Mouse (Mus musculus) kidney, postnatal 10 days (tissue): ENCODE results near the gene Cdca8.
A peak's percentile ranks its signal among the peaks of the same experiment; 100 is the strongest.

Experiments used
- DNase-seq: peaks from one replicate; pipeline ENCODE4 v3.0.0; 2021; ENCODE audit warnings: mixed read lengths

The Cdca8 gene

DNA sequence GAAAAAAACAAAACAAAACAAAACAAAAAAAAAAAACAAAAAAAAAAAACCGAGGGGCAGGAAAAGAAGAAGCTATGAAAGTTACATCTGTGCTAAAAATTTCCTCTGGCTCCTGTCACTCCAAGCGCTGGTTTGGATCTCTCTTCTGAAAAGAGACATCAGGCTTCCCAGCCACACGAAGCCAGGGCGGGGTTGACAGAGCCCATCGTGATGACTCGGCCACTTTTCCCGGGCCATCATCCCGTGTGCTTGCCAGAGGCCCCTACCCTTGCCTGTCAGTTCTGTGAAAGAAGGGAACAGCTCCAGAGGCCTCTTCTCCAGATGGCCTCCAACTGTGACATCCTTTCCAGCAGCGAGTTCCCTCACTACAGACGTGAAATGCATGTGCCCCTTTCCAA lies 11.9 kb upstream of the Cdca8 start:
- DNase-seq, result peak; percentile 68

DNA sequence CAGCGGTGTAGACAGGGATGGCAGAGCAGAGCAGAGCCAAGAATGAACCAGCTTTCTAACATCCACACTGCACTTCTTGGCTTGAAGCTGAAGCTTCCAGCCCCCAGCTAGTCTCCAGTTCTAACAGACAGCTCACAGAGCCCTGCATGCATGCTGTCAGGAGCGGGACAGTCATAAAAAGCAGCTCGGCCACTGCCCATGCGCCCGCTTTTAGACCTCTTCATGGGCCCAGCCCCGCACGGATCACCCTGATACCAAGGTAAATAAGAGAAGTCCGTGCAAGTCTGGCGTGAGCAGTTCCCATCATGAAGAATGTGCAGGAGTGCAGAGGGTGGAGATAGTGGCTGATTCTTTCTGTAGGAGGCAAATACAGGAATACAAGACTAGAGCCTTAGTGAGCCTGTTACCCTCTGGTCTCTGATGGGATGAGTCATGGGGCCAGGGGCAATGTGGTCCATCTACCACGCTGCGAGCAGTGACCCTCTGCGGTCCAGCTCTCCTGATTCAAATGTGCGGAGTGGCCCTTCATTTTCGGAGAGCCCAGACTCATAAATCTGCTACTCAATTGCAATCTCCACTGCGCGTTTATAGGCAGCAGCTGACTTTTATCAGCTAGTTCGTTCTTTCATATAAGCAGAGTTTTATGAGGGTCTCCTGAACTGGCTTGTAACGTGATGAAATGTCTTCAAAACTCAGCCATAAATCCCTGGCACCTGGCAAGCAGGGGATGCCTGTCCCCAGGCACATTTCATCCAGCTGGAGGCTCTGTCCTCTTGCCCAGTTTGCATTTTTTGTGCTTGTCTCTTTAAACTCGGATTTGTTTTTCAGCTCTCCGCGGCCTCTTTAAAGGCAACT lies 11.3 kb upstream of the Cdca8 start:
- DNase-seq, result peak; percentile 75

- DNase-seq, result no peak
Measured at GRCm38 (mm10) chr4:124949488-124949887, 10.4 kb upstream of the Cdca8 start.

- no peak for DNase-seq
Measured at GRCm38 (mm10) chr4:124944961-124945360, 5.8 kb upstream of the Cdca8 start.

DNA sequence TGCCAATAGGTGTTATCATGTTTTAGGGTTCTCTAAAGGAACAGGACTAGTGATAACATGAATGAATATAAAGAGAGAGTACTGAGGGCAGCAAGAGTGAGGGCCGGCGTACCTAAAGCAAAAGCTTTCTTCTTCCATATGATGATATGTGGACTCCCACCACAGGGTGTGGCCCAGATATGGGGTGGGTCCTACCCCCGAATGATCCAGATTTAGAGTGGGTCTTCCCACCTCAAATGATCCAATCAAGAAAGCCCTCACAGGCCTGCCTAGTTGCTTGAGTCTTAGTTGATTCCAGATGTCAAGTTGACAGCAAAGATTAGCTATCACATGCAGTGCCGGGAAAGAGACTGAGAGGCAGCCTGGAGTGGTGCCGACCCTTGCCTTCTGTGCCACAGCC lies 4.7 kb upstream of the Cdca8 start:
- DNase-seq, result no peak

DNA sequence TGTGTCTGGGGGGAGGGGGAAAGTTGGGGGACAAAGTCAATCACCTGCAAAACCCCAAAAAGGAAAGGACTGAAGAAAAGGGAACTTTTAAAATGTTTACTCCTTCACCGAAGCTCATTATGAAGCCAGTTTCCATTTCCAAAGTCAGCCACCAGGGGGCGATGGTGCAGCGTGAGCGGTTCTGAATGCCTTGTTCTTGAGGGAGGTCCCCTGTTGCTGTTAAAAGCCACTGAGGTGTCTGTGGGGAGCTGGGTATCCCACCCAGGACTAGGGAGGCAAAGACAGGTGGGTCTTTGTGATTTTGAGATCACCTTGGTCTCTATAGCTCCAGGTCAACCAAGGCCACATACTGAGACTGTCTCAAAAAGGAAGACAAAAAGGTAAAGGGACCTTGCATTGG lies 3.9 kb upstream of the Cdca8 start:
- peak; percentile 89 for DNase-seq

DNA sequence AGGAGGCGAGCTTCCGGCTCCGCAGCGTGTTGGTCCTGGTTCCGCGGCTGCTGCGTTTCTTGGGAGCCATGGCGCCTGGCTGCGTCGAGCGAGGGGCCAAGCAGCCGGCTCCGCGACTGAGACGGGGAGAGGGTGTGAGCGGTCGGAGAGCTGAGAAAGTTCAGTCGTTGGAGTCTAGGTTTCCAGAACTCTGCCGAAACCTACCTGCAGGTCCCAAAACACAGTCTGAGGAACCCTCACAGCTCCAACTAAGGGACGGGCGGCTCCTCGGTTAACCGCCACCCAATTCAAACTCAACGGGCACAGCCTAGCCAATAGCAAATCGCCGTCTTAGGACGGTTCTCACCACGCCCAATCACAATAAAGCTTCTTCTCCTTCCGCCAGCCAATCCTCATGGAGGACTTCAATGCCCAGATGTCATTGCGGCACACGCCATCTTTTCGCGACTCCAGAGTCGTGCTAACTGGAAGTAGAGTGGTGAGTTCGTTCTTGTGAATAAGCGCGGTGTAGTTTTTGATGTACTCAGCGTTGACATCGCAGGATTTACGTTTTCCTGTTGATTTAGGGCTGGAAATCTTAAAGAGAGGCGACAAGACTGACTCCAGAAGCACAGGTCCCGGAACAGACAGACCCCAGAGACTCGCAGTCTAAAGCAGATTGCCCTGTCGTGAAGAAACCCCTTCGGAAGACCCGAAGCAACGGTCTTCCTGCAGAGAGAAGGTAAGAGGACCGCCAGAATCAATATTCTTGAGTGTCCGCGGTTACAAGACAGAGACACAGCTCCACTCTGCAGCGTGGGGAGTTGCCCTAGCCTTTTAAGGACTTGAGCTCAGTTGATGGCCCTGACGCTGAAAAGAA lies 2.3 kb downstream of the Cdca8 start, which contains the start of gene 9930104L06Rik:
TSS of gene 9930104L06Rik (plus strand) at position 436 of the 859 bp plus-strand sequence.
- DNase-seq, result peak; percentile 96

DNA sequence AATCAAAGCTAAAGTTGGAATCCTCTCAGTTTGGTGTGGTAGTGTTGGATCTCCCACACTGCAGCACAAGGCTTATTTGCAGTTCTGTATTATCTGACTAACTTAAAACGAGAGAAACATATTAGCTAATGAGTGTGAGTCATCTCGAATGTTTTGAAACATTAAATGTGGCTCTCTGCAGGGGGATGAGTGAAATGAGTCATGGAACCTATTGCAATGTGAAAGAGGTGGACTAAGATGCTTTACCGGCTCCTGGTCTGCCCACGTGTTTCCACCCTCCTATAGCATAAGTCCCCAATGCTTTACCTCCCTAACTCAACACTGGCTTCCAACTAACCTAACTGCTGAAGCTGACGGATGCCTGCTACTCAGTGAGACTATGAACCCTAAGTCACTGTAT lies 11.0 kb downstream of the Cdca8 start:
- no peak for DNase-seq

GRCm38 (mm10) chr4:124905971-124906822 lies 32.9 kb downstream of the Cdca8 start:
- peak; percentile 27 for DNase-seq

DNA sequence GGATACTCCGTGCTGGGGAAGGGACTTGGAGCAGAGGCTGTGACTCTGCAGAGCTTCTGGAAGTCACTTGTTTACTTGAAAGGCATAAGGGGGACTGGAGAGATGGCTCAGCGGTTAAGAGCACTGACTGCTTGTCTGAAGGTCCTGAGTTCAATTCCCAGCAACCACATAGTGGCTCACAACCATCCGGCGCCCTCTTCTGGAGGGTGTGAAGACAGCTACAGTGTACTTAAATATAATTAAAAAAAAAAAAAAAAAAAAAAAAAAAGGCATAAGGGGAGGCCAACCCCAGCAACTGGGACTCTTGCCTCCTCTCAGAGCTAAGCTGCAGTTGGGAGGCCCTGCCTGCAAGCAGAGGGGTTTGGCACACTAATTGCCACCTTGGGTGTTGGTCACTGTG lies 33.7 kb downstream of the Cdca8 start:
- no peak for DNase-seq

- DNase-seq, result no peak
Measured at GRCm38 (mm10) chr4:124899906-124900305, 39.2 kb downstream of the Cdca8 start.

DNA sequence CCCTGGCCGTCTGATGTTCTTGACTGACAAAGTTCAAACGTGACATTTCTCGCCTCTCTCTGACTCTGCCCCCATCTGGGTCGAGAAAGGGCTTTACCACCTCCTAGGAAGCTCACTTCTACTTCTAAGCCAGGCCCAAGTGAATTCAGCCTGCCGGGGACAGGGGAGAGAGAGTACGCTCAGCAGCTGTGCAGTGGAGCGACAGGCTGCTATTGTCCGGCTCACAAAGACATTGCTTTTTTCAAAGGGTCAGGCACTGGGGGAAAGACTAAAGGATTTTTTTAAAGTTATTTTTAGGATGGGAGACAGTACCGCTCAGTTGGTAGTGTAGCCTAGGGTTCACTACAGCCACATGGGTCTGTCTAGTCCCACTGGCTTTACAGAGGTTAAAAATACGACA lies 40.7 kb downstream of the Cdca8 start:
- no peak for DNase-seq

DNA sequence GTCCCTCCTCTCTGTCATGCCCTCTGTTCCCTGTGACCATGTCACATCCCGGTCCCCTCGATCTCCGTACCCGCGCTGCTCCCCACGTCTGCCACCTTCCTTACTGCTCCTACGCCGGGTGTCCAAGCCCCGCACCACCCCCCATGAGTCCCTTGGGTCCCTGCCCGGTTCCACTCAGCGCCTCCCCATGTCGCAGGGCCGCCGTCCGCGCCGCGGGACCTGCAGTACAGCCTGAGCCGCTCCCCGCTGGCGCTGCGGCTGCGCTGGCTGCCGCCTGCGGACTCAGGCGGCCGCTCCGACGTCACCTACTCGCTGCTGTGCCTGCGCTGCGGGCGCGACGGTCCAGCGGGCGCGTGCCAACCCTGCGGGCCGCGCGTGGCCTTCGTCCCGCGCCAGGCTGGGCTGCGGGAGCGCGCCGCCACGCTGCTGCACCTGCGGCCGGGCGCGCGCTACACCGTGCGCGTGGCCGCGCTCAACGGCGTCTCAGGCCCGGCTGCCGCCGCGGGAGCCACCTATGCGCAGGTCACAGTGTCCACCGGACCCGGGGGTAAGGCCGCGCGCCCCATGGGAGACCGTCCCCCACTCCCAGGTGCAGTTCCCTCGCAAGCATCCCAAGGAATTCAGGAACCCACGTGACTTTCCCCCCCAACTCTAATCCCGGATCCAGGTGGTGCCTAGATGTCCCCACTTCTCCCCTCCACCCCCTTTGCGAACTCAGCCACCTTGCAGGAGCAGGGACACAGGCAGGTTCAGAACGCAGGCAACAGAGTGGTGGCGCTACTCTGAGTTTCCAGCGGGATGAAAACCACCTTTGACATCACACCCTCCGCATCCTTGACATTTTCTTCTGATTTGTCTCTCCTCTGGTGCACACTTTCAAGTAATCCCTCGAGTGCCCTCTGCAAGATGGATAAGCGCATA lies 44.3 kb downstream of the Cdca8 start:
- no peak for DNase-seq

DNA sequence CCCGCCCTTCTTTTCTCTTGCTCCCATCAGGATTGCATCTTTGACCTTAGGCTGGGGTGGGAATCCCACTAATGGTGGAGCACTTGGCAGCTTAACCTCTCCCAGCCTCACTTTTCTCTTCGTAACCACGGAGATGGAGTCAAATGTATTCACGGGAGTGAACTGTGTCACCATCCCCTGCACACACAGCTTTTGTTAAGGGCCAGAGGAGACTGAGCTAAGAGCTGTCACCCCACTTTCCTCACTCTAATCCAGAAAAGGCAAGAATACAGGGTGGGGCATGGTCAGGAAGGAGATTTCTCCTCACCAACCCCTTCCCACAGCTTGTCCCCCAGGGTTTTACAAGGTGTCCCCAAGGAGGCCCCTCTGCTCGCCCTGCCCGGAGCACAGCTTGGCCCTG lies 45.3 kb downstream of the Cdca8 start:
- DNase-seq, result no peak

DNA sequence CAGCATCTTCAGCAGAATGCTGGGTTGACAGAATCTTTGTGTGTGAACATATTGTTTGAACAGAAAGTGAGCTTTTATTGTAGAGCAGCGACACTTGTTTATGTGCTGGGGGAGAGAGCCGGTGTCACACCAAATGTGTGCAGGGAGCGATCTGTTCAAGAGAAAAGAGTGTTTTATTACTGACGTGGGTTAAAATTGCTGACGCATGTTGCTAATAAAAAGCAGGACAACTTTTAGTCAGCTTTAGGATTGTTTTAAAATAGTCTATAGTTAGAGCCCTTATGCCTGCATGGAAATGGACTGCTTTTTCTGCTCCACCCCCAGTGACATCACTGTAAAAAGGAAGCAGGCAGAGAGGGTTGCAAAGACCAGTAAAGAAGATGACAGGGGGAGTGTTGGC lies 48.3 kb downstream of the Cdca8 start:
- DNase-seq, result no peak

DNA sequence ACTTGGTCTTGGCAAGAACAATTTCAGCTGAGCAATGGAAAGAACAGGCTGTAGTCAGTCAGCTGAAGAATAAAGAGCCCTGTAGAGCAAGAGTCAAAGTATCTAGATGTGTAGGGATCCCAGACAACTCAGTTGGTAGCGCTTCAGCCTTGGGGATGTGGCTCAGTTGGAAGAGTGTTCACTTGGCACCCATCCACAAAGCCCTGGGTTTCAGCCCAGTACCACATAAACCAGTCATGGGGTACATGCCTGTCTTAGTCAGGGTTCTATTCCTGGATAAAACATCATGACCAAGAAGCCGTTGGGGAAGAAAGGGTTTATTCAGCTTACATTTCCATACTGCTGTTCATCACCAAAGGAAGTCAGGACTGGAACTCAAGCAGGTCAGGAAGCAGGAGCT lies 49.2 kb downstream of the Cdca8 start:
- DNase-seq, result no peak

GRCm38 (mm10) chr4:124888702-124889101 lies 50.4 kb downstream of the Cdca8 start:
- DNase-seq, result no peak

DNA sequence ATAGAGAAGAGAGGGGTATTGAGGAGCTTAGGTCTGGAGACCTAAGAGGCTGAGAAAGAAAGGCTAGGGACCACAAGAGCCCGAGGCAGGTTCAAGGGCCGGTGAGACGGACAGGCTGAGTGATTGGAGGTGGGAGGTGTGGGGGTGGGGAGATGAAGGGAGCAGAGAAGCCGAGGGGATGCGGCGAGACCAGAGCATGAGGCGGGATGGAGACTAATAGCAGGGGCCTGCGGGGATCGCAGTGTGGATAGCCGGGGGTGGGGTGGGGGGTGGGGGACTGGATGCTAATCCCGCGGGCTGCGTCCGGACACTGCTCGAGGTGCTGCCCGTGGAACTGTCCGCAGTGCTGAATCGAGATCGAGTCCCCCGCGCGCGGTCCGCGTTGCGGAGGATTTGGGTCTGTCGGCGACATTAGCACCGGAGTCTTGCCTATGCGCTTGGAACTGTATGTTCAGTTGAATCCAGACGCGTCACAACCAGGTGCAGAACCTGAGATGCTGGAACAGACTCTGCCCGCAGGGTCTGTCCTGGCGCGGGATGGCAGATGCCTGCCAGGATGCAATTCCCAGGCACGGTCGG lies 56.9 kb downstream of the Cdca8 start:
- peak; percentile 80 for DNase-seq

GRCm38 (mm10) chr4:124881341-124881908 lies 57.7 kb downstream of the Cdca8 start:
- DNase-seq, result no peak

DNA sequence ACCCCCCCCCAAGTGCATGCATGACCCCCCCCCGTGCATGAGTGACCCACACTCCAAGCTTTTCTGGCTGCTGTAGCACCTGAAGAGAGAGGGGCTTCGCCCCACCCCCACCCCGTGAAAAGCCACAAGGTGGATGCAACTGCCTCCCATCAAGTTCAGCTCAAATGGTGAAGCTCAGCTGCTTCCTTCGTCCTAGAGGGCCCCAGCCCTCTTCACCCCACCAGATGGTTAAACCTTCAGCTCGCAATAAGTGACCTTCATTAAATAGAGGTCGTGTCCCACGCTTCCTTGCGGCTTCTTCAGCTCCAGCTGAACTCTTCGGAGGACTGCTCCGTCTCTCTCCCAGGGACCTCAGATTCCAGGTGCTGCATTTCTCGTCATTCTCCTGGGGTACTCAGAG lies 58.5 kb downstream of the Cdca8 start, which contains the start of gene Epha10:
TSS of gene Epha10 (plus strand) at position 301 of the 400 bp plus-strand sequence.
- no peak for DNase-seq

GRCm38 (mm10) chr4:124872719-124873118 lies 66.4 kb downstream of the Cdca8 start:
- DNase-seq, result no peak
